8 mouse cellular contexts compared by ENCODE assay signal in genomic region chr3:87175438-87175815, GRCm38 (mm10). TPM values are rescaled to one million over a fixed set of nuclear protein-coding genes. Genes with fewer than 3 reads are reported as not detected.
A peak's percentile ranks its signal among the peaks of the same experiment; 100 is the strongest.
DNase-seq lines count a peak whose midpoint lies in the region; ATAC-seq lines count a peak whose summit lies in the region.

No protein-coding gene starts in this region.

- peak overlapping the region; percentile 97 for H3K27ac ChIP-seq in forebrain, embryonic 10.5 days
- H3K27ac ChIP-seq in intestine, embryonic 14.5 days (ENCODE audit: low read depth), result peak overlapping the region; percentile 90
- H3K27ac ChIP-seq in midbrain, embryonic 13.5 days, result peak overlapping the region; percentile 85

- no peak overlapping the region for H3K9ac ChIP-seq in intestine, embryonic 14.5 days (ENCODE audit: low read length)
- H3K9ac ChIP-seq in midbrain, embryonic 13.5 days (replicated peaks), result no peak overlapping the region

- ATAC-seq in intestine, embryonic 14.5 days (replicated peaks; ENCODE audit: low FRiP score, low TSS enrichment, low read depth), result no peak
- ATAC-seq in midbrain, embryonic 13.5 days, result no peak
- ATAC-seq in erythroid progenitor cell, adult 5-6 weeks (replicated peaks; ENCODE audit: low FRiP score, poor library complexity, severe bottlenecking), result no peak

- H3K4me2 ChIP-seq in intestine, embryonic 14.5 days (ENCODE audit: low read length), result peak overlapping the region; percentile 91
- peak overlapping the region; percentile 76 for H3K4me2 ChIP-seq in midbrain, embryonic 13.5 days (replicated peaks)

- 0 out of 2 replicates have a peak, but pooled peaks cover 4% of the 10 kb centered on the region for H3K27me3 ChIP-seq in forebrain, embryonic 10.5 days (ENCODE audit: poor library complexity, severe bottlenecking)
- H3K27me3 ChIP-seq in intestine, embryonic 14.5 days (replicated peaks; ENCODE audit: control insufficient read depth, insufficient read depth, low read length), result no peaks in the 10 kb centered on the region
- 0 out of 2 replicates have a peak, but pooled peaks cover 4% of the 10 kb centered on the region for H3K27me3 ChIP-seq in midbrain, embryonic 13.5 days

- 62% methylated on average over 3 of the region's 3 CpGs for WGBS in forebrain, embryonic 10.5 days
- 54% methylated on average over 3 of the region's 3 CpGs for WGBS in intestine, embryonic 14.5 days
- 57% methylated on average over 3 of the region's 3 CpGs for WGBS in midbrain, embryonic 13.5 days

- peaks cover 44% of the 10 kb centered on the region for H3K4me1 ChIP-seq in forebrain, embryonic 10.5 days
- H3K4me1 ChIP-seq in intestine, embryonic 14.5 days (replicated peaks; ENCODE audit: control insufficient read depth, insufficient read depth, low read length), result peaks cover 27% of the 10 kb centered on the region
- H3K4me1 ChIP-seq in midbrain, embryonic 13.5 days (replicated peaks), result peaks cover 44% of the 10 kb centered on the region

- 0 out of 2 replicates have a peak, but pooled peaks cover 1% of the 10 kb centered on the region for H3K36me3 ChIP-seq in forebrain, embryonic 10.5 days (replicated peaks)
- H3K36me3 ChIP-seq in intestine, embryonic 14.5 days (ENCODE audit: control insufficient read depth, insufficient read depth, low read length), result no peaks in the 10 kb centered on the region
- no peaks in the 10 kb centered on the region for H3K36me3 ChIP-seq in midbrain, embryonic 13.5 days

- DNase-seq in 3134 (ENCODE audit: extremely low read depth, insufficient read length, low spot score) (peak; percentile 32), A20 (ENCODE audit: low read depth, low spot score) (peak; percentile 22)
- DNase-seq in forebrain, embryonic 10.5 days (ENCODE audit: extremely low spot score, low spot score), result peak; percentile 28
- DNase-seq in intestine, embryonic 14.5 days (ENCODE audit: low spot score), result peak; percentile 68
- DNase-seq in ovary, postnatal 36 days (ENCODE audit: low spot score), result no peak
- DNase-seq in left cerebral cortex, adult 8-10 months (ENCODE audit: low spot score in 2 of 2), result no peak

- no peaks in the 10 kb centered on the region for H3K9me3 ChIP-seq in forebrain, embryonic 10.5 days
- H3K9me3 ChIP-seq in intestine, embryonic 14.5 days (ENCODE audit: control insufficient read depth, low read length), result no peaks in the 10 kb centered on the region
- H3K9me3 ChIP-seq in midbrain, embryonic 13.5 days, result no peaks in the 10 kb centered on the region

- H3K4me3 ChIP-seq in forebrain, embryonic 10.5 days, result peak overlapping the region; percentile 84
- no peak overlapping the region for H3K4me3 ChIP-seq in intestine, embryonic 14.5 days (ENCODE audit: low read depth, low read length)
- 0 out of 2 replicates have a peak overlapping the region, but pooled peaks have one; percentile 64 for H3K4me3 ChIP-seq in midbrain, embryonic 13.5 days (replicated peaks)

RNA-seq across cellular contexts. Expression of gene Kirrel, which starts 0.9 kb away (rescaled TPM):
- polyA plus RNA-seq in forebrain, embryonic 10.5 days (2016; fragmentation: Nextera tagmentation; extraction: Ambion mirVana), result 13.1 and 14.3 TPM in 2 replicates
- 10.1 and 10.8 TPM in 2 replicates for polyA plus RNA-seq in intestine, embryonic 14.5 days (2014; fragmentation: Nextera tagmentation; extraction: Ambion mirVana)
- polyA plus RNA-seq in midbrain, embryonic 13.5 days (2015; fragmentation: Nextera tagmentation; extraction: Ambion mirVana), result 8.4 and 10.1 TPM in 2 replicates
- 1 to 10 TPM; 4.0 to 5.2 (median 4.7) TPM for total RNA-seq in left cerebral cortex, adult 8-10 months (2022)
- total RNA-seq in erythroid progenitor cell, adult 5-6 weeks (2015; ENCODE audit: low replicate concordance), result not detected in 2 replicates
- total RNA-seq in erythroid progenitor cell, adult 5-6 weeks (2017; ENCODE audit: low replicate concordance), result not detected in 2 replicates

Comparison
In these comparisons a context has a peak if more than half of its experiments do, and no peak if none do; other contexts are left out.
1. DNase-seq: peak in 3134 (single experiment), A20 (single experiment), forebrain, embryonic 10.5 days (single experiment) and intestine, embryonic 14.5 days (single experiment); none in ovary, postnatal 36 days (single experiment) and left cerebral cortex, adult 8-10 months (0 of 2).
2. Peak in every context shown above with its lines, with median percentiles within 50 percentile points of each other: H3K27ac ChIP-seq.